Mouse (Mus musculus) ES-E14 (cell line): ENCODE measurements around the gene Uvrag. TPM values are rescaled to one million over a fixed set of nuclear protein-coding genes. Genes with fewer than 3 reads are reported as not detected.

Experiments
- DNase-seq: peaks from one replicate; pipeline ENCODE4 v3.0.0-alpha.2; 2013; ENCODE audit warnings: low read depth, low spot score
- H3K27ac ChIP-seq: 2 replicates; pipeline ENCODE4 v1.5.1; 2012; ENCODE audit warnings: low read depth, mild to moderate bottlenecking, low read length, moderate library complexity, mixed read lengths; ENCODE audit not compliant: poor library complexity, insufficient read depth, severe bottlenecking
- H3K36me3 ChIP-seq: 2 replicates; pipeline ENCODE4 v1.6.1; 2012; ENCODE audit warnings: mild to moderate bottlenecking, low read length, moderate library complexity, mixed read lengths; ENCODE audit not compliant: control insufficient read depth, poor library complexity, insufficient read depth, severe bottlenecking
- H3K4me1 ChIP-seq, 2 experiments: fragments of 150-350 bp in 1 of 2; sonication (generic) in 1 of 2; 2 replicates each; pipeline ENCODE4 v1.6.1; 2012; ENCODE audit warnings: low read length in 2 of 2, mild to moderate bottlenecking in 1 of 2, mixed read lengths in 1 of 2; ENCODE audit not compliant: control insufficient read depth in 2 of 2, insufficient read depth in 2 of 2, poor library complexity in 1 of 2
- H3K4me3 ChIP-seq, 2 experiments: fragments of 150-350 bp in 1 of 2; sonication (generic) in 1 of 2; 2 replicates each; pipeline ENCODE4 v1.5.1; 2012; ENCODE audit warnings: low read length in 2 of 2, low read depth in 1 of 2, mild to moderate bottlenecking in 1 of 2, mixed read lengths in 1 of 2; ENCODE audit not compliant: insufficient read depth in 1 of 2, poor library complexity in 1 of 2, severe bottlenecking in 1 of 2
- H3K9ac ChIP-seq: 2 replicates; pipeline ENCODE4 v1.6.1; 2012; ENCODE audit warnings: low read depth, mild to moderate bottlenecking, low read length, mixed read lengths; ENCODE audit not compliant: poor library complexity, insufficient read depth, severe bottlenecking
- H3K9me3 ChIP-seq: fragments of 150-350 bp; sonication (generic); 2 replicates; pipeline ENCODE4 v1.6.1; 2012; ENCODE audit warnings: low read depth, mild to moderate bottlenecking, low read length; ENCODE audit not compliant: control insufficient read depth, insufficient read depth
- CHD2 ChIP-seq: IDR thresholded peaks from 2 replicates; pipeline ENCODE4 v1.6.1; 2014; ENCODE audit warnings: mild to moderate bottlenecking, low read depth, low read length, inconsistent platforms
- HCFC1 ChIP-seq: IDR thresholded peaks from 2 replicates; pipeline ENCODE4 v1.6.1; 2012; ENCODE audit warnings: low read length, inconsistent platforms, borderline replicate concordance; ENCODE audit not compliant: insufficient read depth
- MAFK ChIP-seq: IDR thresholded peaks from 2 replicates; pipeline ENCODE4 v1.6.1; 2014; ENCODE audit warnings: mild to moderate bottlenecking, low read depth, low read length, inconsistent platforms; ENCODE audit not compliant: insufficient read depth
- ZC3H11A ChIP-seq: IDR thresholded peaks from 2 replicates; pipeline ENCODE4 v1.6.1; 2012; ENCODE audit warnings: low read depth, mild to moderate bottlenecking, inconsistent platforms, low read length, borderline replicate concordance
- ZNF384 ChIP-seq: IDR thresholded peaks from 2 replicates; pipeline ENCODE4 v1.6.1; 2012; ENCODE audit warnings: low read depth, low read length, inconsistent platforms
- in situ Hi-C, 2 experiments: fragments of 600-800 bp; cut with MboI; formaldehyde crosslinking; loops; one replicate each; pipeline ENCODE4 v1.15.1; 2025; ENCODE audit warnings: low sequenced_read_pairs in 2 of 2, inconsistent platforms in 1 of 2; ENCODE audit not compliant: unreplicated experiment in 2 of 2
- total RNA-seq: library from RNA; depleted of rRNA; stranded (reverse); fragments of 300-350 nt; gene quantifications from 2 replicates; pipeline ENCODE4 v1.2.3, GENCODE M21; 2012

Gene Uvrag
- total RNA-seq, 1 experiment = 14.6 TPM

DNA sequence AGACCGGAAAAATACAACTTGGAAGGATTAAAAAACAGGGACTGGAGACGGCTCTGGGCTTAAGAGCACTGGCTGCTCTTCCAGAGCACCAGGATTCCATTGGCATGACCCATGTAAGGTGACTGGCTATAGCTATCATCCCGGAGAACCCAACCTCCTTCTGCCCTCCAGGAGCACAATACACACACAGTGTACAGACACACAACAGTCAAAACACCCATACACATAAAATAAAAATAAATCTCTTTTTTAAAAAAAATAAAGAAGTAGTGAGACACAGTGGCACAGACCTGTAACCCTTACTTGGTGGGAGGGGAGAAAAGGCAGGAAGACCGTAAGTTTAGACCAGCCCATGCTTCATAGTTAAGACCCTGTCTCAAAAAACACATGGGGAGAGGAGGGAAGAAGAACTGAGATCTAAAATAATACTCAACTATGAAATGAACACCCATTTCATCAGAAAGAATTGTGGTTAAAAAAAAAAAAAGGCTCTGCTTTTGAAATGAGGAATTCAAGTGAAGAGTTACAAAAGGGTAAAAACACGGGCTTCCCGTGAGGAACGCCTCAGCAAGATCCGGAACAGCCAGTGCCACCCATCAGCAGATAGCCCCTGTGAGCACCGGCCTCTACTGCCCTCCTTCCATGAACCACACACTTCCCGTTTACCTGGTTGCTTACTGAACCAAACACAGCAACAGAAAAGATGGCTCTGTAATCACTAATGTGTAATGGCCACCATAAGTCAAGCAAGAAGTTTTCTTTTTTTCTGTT, 52.2 kb downstream of the Uvrag start:
- TF ChIP-seq ZNF384 = no peak
- TF ChIP-seq ZC3H11A = no peak
- no peak for TF ChIP-seq CHD2
- no peak for TF ChIP-seq MAFK
- no peak for TF ChIP-seq HCFC1
- Histone ChIP-seq H3K9me3 (no peaks in the 10 kb centered on the region), H3K4me3 (no peak overlapping the region), H3K27ac (no peak overlapping the region), H3K9ac (no peak overlapping the region), H3K36me3 (no peaks in the 10 kb centered on the region), H3K4me1 (no peaks in the 10 kb centered on the region; a peak in 2 of 4 replicates)
- DNase-seq = no peak
- in situ Hi-C loops = no loop called here

GRCm38 (mm10) chr7:99087581-99087980, 53.4 kb downstream of the Uvrag start:
- Histone ChIP-seq H3K4me1 (no peaks in the 10 kb centered on the region; a peak in 2 of 4 replicates), H3K4me3 (no peak overlapping the region), H3K36me3 (no peaks in the 10 kb centered on the region), H3K9ac (no peak overlapping the region), H3K27ac (no peak overlapping the region), H3K9me3 (no peaks in the 10 kb centered on the region)
- TF ChIP-seq HCFC1 (no peak), ZNF384 (no peak), ZC3H11A (no peak), CHD2 (no peak), MAFK (no peak)
- in situ Hi-C loops = no loop called here
- no peak for DNase-seq

DNA sequence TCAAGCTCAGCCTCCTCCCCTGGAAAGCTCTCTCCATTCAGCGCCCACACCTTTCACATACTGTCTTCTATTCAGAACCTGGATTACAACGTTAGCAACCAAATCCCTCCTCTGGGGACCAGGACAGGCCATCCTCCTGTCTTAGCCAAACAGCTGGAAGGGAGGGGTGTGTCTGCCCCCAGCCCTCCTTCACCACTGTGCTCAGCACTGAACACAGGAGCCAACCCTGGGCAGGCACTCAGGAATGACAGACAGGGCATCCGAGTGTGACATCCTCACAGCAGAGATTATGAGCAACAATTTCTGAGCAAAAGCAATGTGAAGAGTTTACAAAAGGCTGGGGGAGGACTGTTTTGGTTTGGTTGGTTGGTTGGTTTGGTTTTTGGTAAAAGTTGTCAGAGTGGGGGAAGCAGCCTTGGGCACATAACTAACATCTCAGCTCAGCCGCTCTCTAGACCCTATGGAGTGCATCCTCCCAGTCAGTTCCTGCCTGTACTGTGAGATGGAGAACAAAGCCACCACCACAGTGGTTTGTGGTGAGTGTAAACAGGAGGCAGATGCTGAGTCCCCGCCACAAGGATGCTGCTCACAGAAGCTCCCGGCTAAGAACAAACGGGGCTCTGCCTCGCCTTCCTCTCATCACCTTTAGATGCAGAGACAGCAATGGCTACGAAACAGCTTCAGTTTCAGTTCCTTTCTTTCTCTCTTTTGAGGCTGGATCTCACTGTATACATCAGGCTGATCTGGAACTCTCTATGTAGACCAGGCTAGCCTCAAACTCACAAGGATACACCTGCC, 54.1 kb downstream of the Uvrag start:
- H3K9me3 ChIP-seq = no peaks in the 10 kb centered on the region
- in situ Hi-C loops = no loop called here
- no peak for TF ChIP-seq CHD2
- H3K4me1 ChIP-seq = no peaks in the 10 kb centered on the region; a peak in 1 of 4 replicates
- H3K27ac ChIP-seq = no peak overlapping the region
- H3K9ac ChIP-seq = no peak overlapping the region; the same call in 1 of the 2 replicates
- H3K4me3 ChIP-seq = no peak overlapping the region
- no peaks in the 10 kb centered on the region for H3K36me3 ChIP-seq
- DNase-seq = no peak

GRCm38 (mm10) chr7:99085249-99085648, 55.7 kb downstream of the Uvrag start:
- H3K4me1 ChIP-seq = no peaks in the 10 kb centered on the region; a peak in 1 of 4 replicates

More at GRCm38 (mm10) chr7:99085249-99085648, 55.7 kb downstream of the Uvrag start:
- no peak for TF ChIP-seq CHD2
- TF ChIP-seq ZNF384 = no peak
- no peak for TF ChIP-seq MAFK
- TF ChIP-seq ZC3H11A = no peak
- TF ChIP-seq HCFC1 = no peak
- no peak for DNase-seq
- Histone ChIP-seq H3K27ac (no peak overlapping the region), H3K36me3 (no peaks in the 10 kb centered on the region), H3K9me3 (no peaks in the 10 kb centered on the region), H3K9ac (no peak overlapping the region), H3K4me3 (no peak overlapping the region)
- in situ Hi-C loops = no loop called here
